Mouse (Mus musculus): ENCODE measurements around the gene Sinhcaf. TPM values are rescaled to one million over a fixed set of nuclear protein-coding genes. Genes with fewer than 3 reads are reported as not detected.
"Not testable (repeated sequence)": the region's sequence is repeated elsewhere in the genome, so short reads cannot be mapped to it uniquely, and the experiment has no call there.

Sinhcaf gene
- polyA plus RNA-seq (2012; ENCODE audit: insufficient read depth, insufficient read length, missing spikeins), result 10.2 and 10.9 TPM in 2 replicates

DNA sequence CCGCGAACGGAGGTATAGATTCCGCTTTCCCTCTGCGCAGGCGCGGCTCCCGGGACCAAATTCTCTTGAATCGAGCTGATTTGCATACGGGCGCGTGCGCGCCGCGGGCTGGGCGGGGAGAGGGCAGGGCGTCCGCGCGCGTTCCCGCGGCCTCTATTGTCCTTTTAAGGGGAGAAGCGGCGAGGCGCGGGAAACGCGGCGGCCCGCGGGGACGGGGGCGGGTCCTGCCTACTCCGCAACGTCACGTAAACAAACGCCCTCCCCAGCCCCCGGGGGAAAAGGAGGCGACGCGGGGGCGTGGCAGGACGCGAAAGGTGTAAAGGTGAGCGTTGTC is at the start of gene Sinhcaf:
Sinhcaf (minus strand) TSS at position 59 of the 334 bp plus-strand sequence.
- TF ChIP-seq CTCF (IDR thresholded peaks at IDR 0.05; ENCODE audit: low read depth, low read length), result no peak
- no peak for TF ChIP-seq POLR2A (IDR thresholded peaks at IDR 0.05; ENCODE audit: borderline replicate concordance, low read depth, low read length)
- Histone ChIP-seq H3K4me3 (ENCODE audit: insufficient read depth, low read length) (peak within 1 kb of the TSS; percentile 98), H3K27ac (ENCODE audit: insufficient read depth, low read depth, low read length) (peak within 1 kb of the TSS; percentile 56), H3K4me1 (ENCODE audit: control insufficient read depth, insufficient read depth, low read length) (peaks cover 14% of the 10 kb centered on the region)

- Histone ChIP-seq H3K4me3 (ENCODE audit: insufficient read depth, low read length) (no peak overlapping the region), H3K27ac (ENCODE audit: insufficient read depth, low read depth, low read length) (no peak overlapping the region), H3K4me1 (ENCODE audit: control insufficient read depth, insufficient read depth, low read length) (0 out of 2 replicates have a peak, but pooled peaks cover 2% of the 10 kb centered on the region)
- TF ChIP-seq CTCF (IDR thresholded peaks at IDR 0.05; ENCODE audit: low read depth, low read length) (no peak), POLR2A (IDR thresholded peaks at IDR 0.05; ENCODE audit: borderline replicate concordance, low read depth, low read length) (no peak)
Measured at GRCm38 (mm10) chr6:148994327-148994999, 48.2 kb upstream of the Sinhcaf start.

- Histone ChIP-seq H3K4me3 (ENCODE audit: insufficient read depth, low read length) (no peak overlapping the region), H3K27ac (ENCODE audit: insufficient read depth, low read depth, low read length) (no peak overlapping the region), H3K4me1 (ENCODE audit: control insufficient read depth, insufficient read depth, low read length) (peaks cover 9% of the 10 kb centered on the region)
- TF ChIP-seq CTCF (IDR thresholded peaks at IDR 0.05; ENCODE audit: low read depth, low read length) (no peak), POLR2A (IDR thresholded peaks at IDR 0.05; ENCODE audit: borderline replicate concordance, low read depth, low read length) (no peak)
Measured at GRCm38 (mm10) chr6:148993117-148994077, 47.1 kb upstream of the Sinhcaf start.

- Histone ChIP-seq H3K4me1 (ENCODE audit: control insufficient read depth, insufficient read depth, low read length) (peaks cover 12% of the 10 kb centered on the region), H3K4me3 (ENCODE audit: insufficient read depth, low read length) (no peak overlapping the region), H3K27ac (ENCODE audit: insufficient read depth, low read depth, low read length) (no peak overlapping the region)
- TF ChIP-seq CTCF (IDR thresholded peaks at IDR 0.05; ENCODE audit: low read depth, low read length) (no peak), POLR2A (IDR thresholded peaks at IDR 0.05; ENCODE audit: borderline replicate concordance, low read depth, low read length) (no peak)
Measured at GRCm38 (mm10) chr6:148992373-148993116, 46.3 kb upstream of the Sinhcaf start.

- no peak for TF ChIP-seq CTCF (IDR thresholded peaks at IDR 0.05; ENCODE audit: low read depth, low read length)
- TF ChIP-seq POLR2A (IDR thresholded peaks at IDR 0.05; ENCODE audit: borderline replicate concordance, low read depth, low read length), result no peak
- Histone ChIP-seq H3K4me1 (ENCODE audit: control insufficient read depth, insufficient read depth, low read length) (peaks cover 18% of the 10 kb centered on the region), H3K4me3 (ENCODE audit: insufficient read depth, low read length) (no peak overlapping the region), H3K27ac (ENCODE audit: insufficient read depth, low read depth, low read length) (no peak overlapping the region)
Measured at GRCm38 (mm10) chr6:148991660-148992372, 45.5 kb upstream of the Sinhcaf start.

DNA sequence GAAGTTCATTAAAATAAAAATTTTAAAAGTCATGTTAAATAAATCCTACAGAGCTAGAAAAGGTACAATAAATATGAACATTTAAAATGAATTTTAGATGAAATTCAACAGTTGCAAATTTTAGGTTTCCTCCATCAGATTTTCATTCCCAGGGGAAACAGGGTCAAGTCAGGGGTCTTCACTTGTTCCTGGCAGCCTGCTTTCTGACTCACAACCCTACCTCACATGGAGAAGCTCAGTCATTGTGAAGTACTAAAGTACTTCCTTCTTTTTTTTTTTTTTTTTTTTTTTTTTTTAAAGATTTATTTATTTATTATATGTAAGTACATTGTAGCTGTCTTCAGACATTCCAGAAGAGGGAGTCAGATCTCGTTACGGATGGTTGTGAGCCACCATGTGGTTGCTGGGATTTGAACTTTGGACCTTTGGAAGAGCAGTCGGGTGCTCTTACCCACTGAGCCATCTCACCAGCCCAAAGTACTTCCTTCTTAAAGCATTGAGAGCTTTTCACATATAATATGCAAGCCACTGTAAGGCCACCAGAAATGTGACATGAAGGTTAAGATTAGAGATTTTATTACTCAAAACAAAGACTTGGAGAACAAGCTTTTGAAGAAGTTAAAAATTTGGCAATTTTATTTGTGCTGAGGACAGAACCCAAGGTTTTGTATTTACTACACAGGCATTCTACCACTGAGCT is 43.7 kb upstream of the Sinhcaf start:
- H3K27ac ChIP-seq (ENCODE audit: insufficient read depth, low read depth, low read length); H3K4me3 ChIP-seq (ENCODE audit: insufficient read depth, low read length): not testable (repeated sequence)
- peaks cover 29% of the 10 kb centered on the region for H3K4me1 ChIP-seq (ENCODE audit: control insufficient read depth, insufficient read depth, low read length)

- Histone ChIP-seq H3K27ac (ENCODE audit: insufficient read depth, low read depth, low read length) (no peak overlapping the region), H3K4me3 (ENCODE audit: insufficient read depth, low read length) (no peak overlapping the region), H3K4me1 (ENCODE audit: control insufficient read depth, insufficient read depth, low read length) (peaks cover 29% of the 10 kb centered on the region)
- TF ChIP-seq CTCF (IDR thresholded peaks at IDR 0.05; ENCODE audit: low read depth, low read length), result no peak
- TF ChIP-seq POLR2A (IDR thresholded peaks at IDR 0.05; ENCODE audit: borderline replicate concordance, low read depth, low read length), result no peak
Measured at GRCm38 (mm10) chr6:148986003-148986402, 39.7 kb upstream of the Sinhcaf start.

GRCm38 (mm10) chr6:148980495-148980894 is 34.2 kb upstream of the Sinhcaf start:
- Histone ChIP-seq H3K27ac (ENCODE audit: insufficient read depth, low read depth, low read length) (no peak overlapping the region), H3K4me3 (ENCODE audit: insufficient read depth, low read length) (no peak overlapping the region), H3K4me1 (ENCODE audit: control insufficient read depth, insufficient read depth, low read length) (peaks cover 6% of the 10 kb centered on the region)
- TF ChIP-seq CTCF (IDR thresholded peaks at IDR 0.05; ENCODE audit: low read depth, low read length), result no peak
- no peak for TF ChIP-seq POLR2A (IDR thresholded peaks at IDR 0.05; ENCODE audit: borderline replicate concordance, low read depth, low read length)

GRCm38 (mm10) chr6:148975096-148975495 is 28.8 kb upstream of the Sinhcaf start:
- TF ChIP-seq CTCF (IDR thresholded peaks at IDR 0.05; ENCODE audit: low read depth, low read length), result no peak
- no peak for TF ChIP-seq POLR2A (IDR thresholded peaks at IDR 0.05; ENCODE audit: borderline replicate concordance, low read depth, low read length)
- Histone ChIP-seq H3K4me1 (ENCODE audit: control insufficient read depth, insufficient read depth, low read length) (no peaks in the 10 kb centered on the region), H3K4me3 (ENCODE audit: insufficient read depth, low read length) (no peak overlapping the region), H3K27ac (ENCODE audit: insufficient read depth, low read depth, low read length) (no peak overlapping the region)
